ENCODE assay signal across 20 mouse cellular contexts in genomic region chr1:134283108-134283507, GRCm38 (mm10). TPM values are rescaled to one million over a fixed set of nuclear protein-coding genes. Genes with fewer than 3 reads are reported as not detected.
"Had no signal": no experiment of that assay in that cellular context is flagged by ENCODE, and none has a peak within 500 bp of the region (broad histone marks: within the 10 kb centered on the region; RNA-seq: fewer than 3 reads in every experiment).

No protein-coding gene starts in this region.

- ATAC-seq: hindbrain, postnatal 0 days; midbrain, embryonic 16.5 days had no signal

- H3K27ac ChIP-seq: hindbrain, postnatal 0 days; left cerebral cortex, adult 2 months; limb, embryonic 10.5 days; liver, embryonic 15.5 days; macrophage; stomach, postnatal 0 days had no signal

- H3K4me2 ChIP-seq: liver, embryonic 11.5 days; liver, embryonic 15.5 days; midbrain, embryonic 11.5 days had no signal

- H3K9me3 ChIP-seq: limb, embryonic 10.5 days; liver, embryonic 15.5 days; megakaryocyte, embryonic 14.5 days had no signal

- H3K27me3 ChIP-seq: liver, embryonic 15.5 days had no signal

- H3K36me3 ChIP-seq: limb, embryonic 10.5 days; liver, embryonic 15.5 days had no signal

- DNase-seq: kidney, adult 18-20 months; kidney, postnatal 10 days; kidney, postnatal 4 days; right cerebral cortex, postnatal 14 days; thymus, postnatal 14 days had no signal

- H3K9ac ChIP-seq: liver, embryonic 15.5 days had no signal

- H3K4me1 ChIP-seq: liver, embryonic 15.5 days had no signal

- H3K4me3 ChIP-seq: left cerebral cortex, adult 2 months; limb, embryonic 10.5 days; liver, embryonic 15.5 days; megakaryocyte, embryonic 14.5 days had no signal

RNA-seq across cellular contexts. Expression of gene Myog, which starts 6.7 kb away (rescaled TPM):
- total RNA-seq: layer of hippocampus, adult 8-10 months; layer of hippocampus, postnatal 25 days; left cerebral cortex, adult 2 months; left cerebral cortex, postnatal 14 days had no signal
- polyA plus RNA-seq: hindbrain, postnatal 0 days; intestine, embryonic 14.5 days; macrophage; midbrain, embryonic 11.5 days; urinary bladder, adult 2 months had no signal

RNA-seq across cellular contexts. Expression of gene Adora1, which starts 47.9 kb away (rescaled TPM):
- polyA plus RNA-seq: macrophage had no signal
